Mouse (Mus musculus): ENCODE measurements at regions not wholly inside any gene's neighbourhood (a gene's known extent, or its start where the extent isn't known, plus 50 kb on each side); places are given as distances from the start of the nearest gene placed in this dataset.

GRCm38 (mm10) chr8:87035996-87036395 is 150.9 kb upstream of the N4bp1 start:
- TF ChIP-seq CTCF (IDR thresholded peaks at IDR 0.05; ENCODE audit: low read depth) (no peak), EP300 (IDR thresholded peaks at IDR 0.05; ENCODE audit: low read depth) (no peak)
